Mouse (Mus musculus): ENCODE data around the gene Mast4.
A peak's percentile ranks its signal among the peaks of the same experiment; 100 is the strongest.

Mast4 gene

GRCm38 (mm10) chr13:103114274-103114673, 220.0 kb downstream of the Mast4 start:
- peak; percentile 55 for DNase-seq

- DNase-seq = peak; percentile 72
These were observed 224.4 kb downstream of the Mast4 start for GRCm38 (mm10) chr13:103109872-103110271.

- no peak for DNase-seq
These were observed 226.9 kb downstream of the Mast4 start for GRCm38 (mm10) chr13:103107362-103107761.

- peak; percentile 33 for DNase-seq
These were observed 231.7 kb downstream of the Mast4 start for GRCm38 (mm10) chr13:103102598-103102997.

GRCm38 (mm10) chr13:103096346-103097150, 237.7 kb downstream of the Mast4 start:
- peak; percentile 67 for DNase-seq

- no peak for DNase-seq
These were observed 238.8 kb downstream of the Mast4 start for GRCm38 (mm10) chr13:103095491-103095890.

- no peak for DNase-seq
These were observed 239.7 kb downstream of the Mast4 start for GRCm38 (mm10) chr13:103094595-103094994.

- DNase-seq = no peak
These were observed 240.6 kb downstream of the Mast4 start for GRCm38 (mm10) chr13:103093713-103094112.

- no peak for DNase-seq
These were observed 248.7 kb downstream of the Mast4 start for GRCm38 (mm10) chr13:103085540-103086121.

GRCm38 (mm10) chr13:103082891-103083290, 251.4 kb downstream of the Mast4 start:
- DNase-seq = no peak

GRCm38 (mm10) chr13:103079806-103080205, 254.5 kb downstream of the Mast4 start:
- no peak for DNase-seq

- DNase-seq = no peak
These were observed 255.5 kb downstream of the Mast4 start for GRCm38 (mm10) chr13:103078815-103079214.

GRCm38 (mm10) chr13:103073461-103073860, 260.8 kb downstream of the Mast4 start:
- no peak for DNase-seq

GRCm38 (mm10) chr13:103071783-103072182, 262.5 kb downstream of the Mast4 start:
- DNase-seq = peak; percentile 31

GRCm38 (mm10) chr13:103067581-103068166, 266.6 kb downstream of the Mast4 start:
- DNase-seq = no peak

- DNase-seq = no peak
These were observed 268.9 kb downstream of the Mast4 start for GRCm38 (mm10) chr13:103065437-103065836.

- DNase-seq = no peak
These were observed 272.6 kb downstream of the Mast4 start for GRCm38 (mm10) chr13:103061680-103062079.

GRCm38 (mm10) chr13:103059995-103060652, 274.2 kb downstream of the Mast4 start:
- DNase-seq = no peak

GRCm38 (mm10) chr13:103056451-103056850, 277.8 kb downstream of the Mast4 start:
- DNase-seq = no peak

- DNase-seq = no peak
These were observed 281.6 kb downstream of the Mast4 start for GRCm38 (mm10) chr13:103052661-103053060.

- no peak for DNase-seq
These were observed 285.3 kb downstream of the Mast4 start for GRCm38 (mm10) chr13:103048954-103049353.

- no peak for DNase-seq
These were observed 290.6 kb downstream of the Mast4 start for GRCm38 (mm10) chr13:103043692-103044091.

- no peak for DNase-seq
These were observed 291.3 kb downstream of the Mast4 start for GRCm38 (mm10) chr13:103043011-103043410.

All from right cerebral cortex, postnatal 14 days (tissue).